Mouse (Mus musculus) left cerebral cortex, adult 2 months (tissue): ENCODE data around the gene 4921504E06Rik. TPM values are rescaled to one million over a fixed set of nuclear protein-coding genes. Genes with fewer than 3 reads are reported as not detected.
A peak's percentile ranks its signal among the peaks of the same experiment; 100 is the strongest.

ENCODE experiments used
- DNase-seq, 2 experiments: peaks; one replicate each; pipeline ENCODE4 v3.0.0; 2021 to 2022; ENCODE audit warnings: low spot score in 2 of 2, mixed read lengths in 1 of 2; ENCODE audit errors: extremely low spot score in 1 of 2
- H3K27ac ChIP-seq: fragments of 200-600 bp; 2 replicates; pipeline ENCODE4 v1.8.1; 2022
- H3K4me3 ChIP-seq: fragments of 200-600 bp; 2 replicates; pipeline ENCODE4 v1.8.1; 2022
- CTCF ChIP-seq: fragments of 200-600 bp; IDR thresholded peaks from 2 replicates; pipeline ENCODE4 v1.8.1; 2022; ENCODE audit warnings: antibody characterized with exemption, mild to moderate bottlenecking, moderate library complexity
- intact Hi-C: fragments of 180-260 bp; cut with DNase I; formaldehyde crosslinking; loops from one replicate; pipeline ENCODE4 v1.15.1; 2025
- total RNA-seq, 2 experiments: library from RNA; stranded (reverse); gene quantifications; 2 replicates each; pipeline ENCODE4 v1.2.3; 2021

Gene 4921504E06Rik
- total RNA-seq, 2 experiments from 2014 or later, result not detected

GRCm38 (mm10) chr2:19414222-19414965 is 139.3 kb downstream of the 4921504E06Rik start:
- Histone ChIP-seq H3K27ac (no peak overlapping the region), H3K4me3 (peak overlapping the region; percentile 44)
- intact Hi-C loops, result loop anchor here (2.0 to 10.0 kb wide), 3 partner anchors 244 to 1430 kb away; no protein-coding TSS in a partner anchor
- TF ChIP-seq CTCF, result peak; percentile 81
- peak; percentile 64 to 81 for DNase-seq

Other genes starting within 250 kb of the 4921504E06Rik start
- gene Msrb2, start 182.5 kb downstream of the 4921504E06Rik start, total RNA-seq, result 10 to 100 TPM; 20.6 to 22.8 TPM
- not detected for gene Ptf1a, start 108.3 kb downstream of the 4921504E06Rik start, total RNA-seq
- gene Otud1, start 103.8 kb upstream of the 4921504E06Rik start, total RNA-seq, result 10 to 100 TPM; 27.4 to 27.8 TPM